Mouse (Mus musculus) testis, adult 10 weeks (tissue): ENCODE results near the gene Uimc1. TPM values are rescaled to one million over a fixed set of nuclear protein-coding genes. Genes with fewer than 3 reads are reported as not detected.

Source experiments
- polyA plus RNA-seq: library from polyadenylated mRNA; stranded (reverse); fragments of 350-450 nt; fragmentation: Illumina TruSeq; extraction: RNeasy Lipid Tissue Mini Kit (QIAGEN cat#74804); gene quantifications from one replicate; pipeline ENCODE4 v1.2.3, GENCODE M21; 2014; ENCODE audit warnings: low read depth, low replicate concordance

Uimc1 gene
- 48.8 TPM for polyA plus RNA-seq

GRCm38 (mm10) chr13:55099726-55100478 lies at the start of gene Uimc1:
TSS of gene Uimc1 (minus strand) at chr13:55100300.

GRCm38 (mm10) chr13:55133448-55133847 lies 33.3 kb upstream of the Uimc1 start, which contains the start of gene Gm17617:
TSS of gene Gm17617 (minus strand) at chr13:55133548.

GRCm38 (mm10) chr13:55105045-55105952 lies 5.2 kb upstream of the Uimc1 start, which contains the start of gene Zfp346:
TSS of gene Zfp346 (plus strand) at chr13:55105311.

GRCm38 (mm10) chr13:55021194-55021779 lies 78.8 kb downstream of the Uimc1 start, which contains the start of gene Hk3:
TSS of gene Hk3 (minus strand) at chr13:55021385.

Other genes starting within 250 kb of the Uimc1 start
- gene Unc5a, start 150.9 kb downstream of the Uimc1 start, polyA plus RNA-seq = not detected
- gene Hk3, start 78.9 kb downstream of the Uimc1 start, polyA plus RNA-seq = not detected
- gene Zfp346, start 5.0 kb upstream of the Uimc1 start, polyA plus RNA-seq = 22.2 TPM
- gene Gm17617, start 33.2 kb upstream of the Uimc1 start, polyA plus RNA-seq = not detected
- gene Fgfr4, start 52.3 kb upstream of the Uimc1 start, polyA plus RNA-seq = not detected
- 38.5 TPM for gene Nsd1, start 109.5 kb upstream of the Uimc1 start, polyA plus RNA-seq
- 1.8 TPM for gene Prelid1, start 220.2 kb upstream of the Uimc1 start, polyA plus RNA-seq
- 5.3 TPM for gene Rab24, start 221.6 kb upstream of the Uimc1 start, polyA plus RNA-seq
- gene Mxd3, start 229.5 kb upstream of the Uimc1 start, polyA plus RNA-seq = not detected